Mouse (Mus musculus) adipocyte (in vitro differentiated cells): ENCODE measurements at regions not wholly inside any gene's neighbourhood (a gene's known extent, or its start where the extent isn't known, plus 50 kb on each side); places are given as distances from the start of the nearest gene placed in this dataset.
A peak's percentile ranks its signal among the peaks of the same experiment; 100 is the strongest.
"Not testable (repeated sequence)": the region's sequence is repeated elsewhere in the genome, so short reads cannot be mapped to it uniquely, and the experiment has no call there.

Source experiments
- DNase-seq: peaks from one replicate; pipeline ENCODE4 v3.0.0-alpha.2; 2016; ENCODE audit warnings: low spot score

DNA sequence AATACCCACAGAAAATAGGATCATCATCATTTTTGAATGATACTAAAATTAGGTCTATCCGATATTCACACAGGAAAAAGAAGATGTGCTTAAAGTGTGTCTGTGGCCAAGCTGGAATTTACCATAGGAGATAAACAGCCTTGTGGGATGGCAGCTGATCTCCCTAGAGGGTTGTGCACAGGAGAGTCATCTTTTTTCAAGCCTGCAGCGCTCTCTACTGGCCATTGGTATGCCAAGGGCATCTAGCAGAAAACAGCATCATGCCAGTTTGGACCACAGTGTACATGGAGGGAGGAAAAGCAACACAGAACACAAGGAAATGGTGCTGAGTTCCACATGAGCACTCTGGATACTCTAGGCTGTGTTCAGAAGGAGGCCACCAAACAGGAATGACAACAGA lies 74.1 kb upstream of the Diaph3 start:
- peak; percentile 59 for DNase-seq

DNA sequence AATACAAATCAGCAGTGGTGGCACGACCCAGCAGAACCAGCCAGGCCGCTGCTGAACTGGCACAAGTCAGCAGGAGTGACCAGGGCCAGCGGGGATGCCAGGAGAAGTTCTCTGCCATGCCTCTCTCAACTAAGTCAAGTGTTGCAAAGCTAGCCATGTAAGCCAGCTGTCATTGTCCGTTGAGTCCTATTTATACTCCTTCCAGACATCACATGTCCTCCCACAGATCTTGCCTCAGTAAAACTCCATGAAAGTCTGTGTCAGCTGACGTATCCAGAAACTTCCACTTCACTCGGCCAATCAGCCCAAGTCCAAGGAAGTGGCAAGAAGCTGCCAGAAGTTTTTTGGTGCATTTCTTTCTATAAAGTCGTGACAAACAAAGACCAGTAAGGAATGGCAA lies 76.0 kb upstream of the Diaph3 start:
- no peak for DNase-seq

DNA sequence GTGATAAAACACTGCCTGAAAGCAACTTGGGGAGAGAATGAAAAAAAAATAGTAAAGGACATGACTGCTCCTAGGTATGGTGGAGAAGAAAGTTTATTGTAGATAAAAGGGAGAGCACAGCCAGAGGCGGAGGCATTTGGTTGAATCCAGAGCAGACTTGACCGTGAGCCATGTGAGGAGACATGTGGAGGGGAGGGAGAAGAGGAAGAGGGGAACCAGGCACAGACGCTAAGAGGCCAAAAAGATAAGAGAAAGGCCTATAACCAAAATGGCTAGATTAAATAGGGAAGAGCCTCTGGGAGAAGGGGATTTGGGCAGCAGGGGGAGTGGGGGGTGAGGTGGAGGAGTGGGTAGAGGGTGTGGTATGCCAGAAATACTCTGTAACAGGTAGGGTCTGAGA lies 78.9 kb upstream of the Diaph3 start:
- DNase-seq = no peak

DNA sequence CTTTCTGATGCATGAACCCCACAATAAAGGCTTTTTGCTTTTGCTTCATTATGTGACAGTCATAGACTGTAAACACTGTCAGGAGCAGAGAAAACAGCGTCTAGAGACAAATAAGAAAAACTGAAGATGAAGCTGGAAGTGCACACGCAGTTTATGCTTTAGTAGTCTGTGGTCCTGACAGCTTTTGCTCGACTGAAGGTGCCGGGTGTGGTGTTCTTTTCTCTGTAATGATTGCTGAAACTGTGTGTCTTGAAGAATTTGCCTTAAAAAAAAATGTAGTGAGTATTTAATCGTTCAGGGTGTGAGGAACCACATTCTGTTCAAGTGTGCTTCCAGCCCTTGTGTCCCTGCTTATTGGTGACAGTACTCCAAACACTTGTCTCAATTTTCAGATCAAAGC lies 83.8 kb upstream of the Diaph3 start:
- no peak for DNase-seq

DNA sequence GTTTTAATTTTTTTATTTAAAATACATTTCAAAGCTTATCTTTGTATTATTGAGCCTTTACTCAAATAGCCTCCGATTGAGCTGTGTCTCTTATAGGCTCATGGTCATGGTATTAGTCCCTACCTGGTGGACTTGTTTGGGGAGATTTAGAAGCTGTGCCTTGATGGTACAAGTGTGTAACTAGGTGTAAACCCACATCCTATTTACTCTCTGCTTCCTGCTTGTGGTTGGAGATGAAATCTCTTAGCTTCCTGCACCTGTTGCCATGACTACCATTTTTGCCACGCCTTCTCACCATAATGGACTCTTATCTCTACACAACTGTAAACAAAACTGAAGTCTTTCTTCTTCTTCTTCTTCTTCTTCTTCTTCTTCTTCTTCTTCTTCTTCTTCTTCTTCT lies 108.2 kb upstream of the Diaph3 start:
- DNase-seq = no peak

DNA sequence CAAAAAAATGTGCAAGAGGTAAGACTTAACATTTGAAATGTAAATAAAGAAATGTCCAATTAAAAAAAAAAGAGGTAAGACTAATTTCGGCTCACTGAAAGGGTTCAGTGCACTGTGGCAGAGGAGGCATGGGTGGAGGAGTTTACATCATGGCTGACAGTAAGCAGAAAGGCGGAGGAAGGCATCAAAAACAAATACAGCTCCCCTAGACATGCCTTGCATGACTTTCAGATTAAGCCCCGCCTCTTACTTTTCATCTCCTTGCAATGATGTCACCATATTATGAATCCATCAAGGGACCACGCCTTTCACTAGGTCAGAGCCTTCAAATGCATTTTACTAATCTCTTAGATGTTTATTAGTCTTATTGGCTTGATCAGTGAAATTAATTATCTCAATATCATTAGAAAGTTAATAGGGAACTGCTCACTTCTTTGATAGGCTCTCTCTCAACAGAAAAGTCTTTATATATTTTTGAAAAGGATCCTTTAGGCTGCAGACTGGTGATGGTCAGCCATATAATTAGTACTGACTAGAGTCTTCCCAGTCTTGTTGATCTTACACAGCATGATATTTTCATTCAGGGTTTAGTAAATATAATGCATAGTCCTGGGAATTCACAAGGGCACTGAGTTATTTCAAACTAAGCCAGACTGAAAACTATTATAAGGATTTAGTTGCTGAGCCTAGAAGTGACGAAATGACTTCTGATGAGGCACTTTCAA lies 114.6 kb upstream of the Diaph3 start:
- DNase-seq = no peak

DNA sequence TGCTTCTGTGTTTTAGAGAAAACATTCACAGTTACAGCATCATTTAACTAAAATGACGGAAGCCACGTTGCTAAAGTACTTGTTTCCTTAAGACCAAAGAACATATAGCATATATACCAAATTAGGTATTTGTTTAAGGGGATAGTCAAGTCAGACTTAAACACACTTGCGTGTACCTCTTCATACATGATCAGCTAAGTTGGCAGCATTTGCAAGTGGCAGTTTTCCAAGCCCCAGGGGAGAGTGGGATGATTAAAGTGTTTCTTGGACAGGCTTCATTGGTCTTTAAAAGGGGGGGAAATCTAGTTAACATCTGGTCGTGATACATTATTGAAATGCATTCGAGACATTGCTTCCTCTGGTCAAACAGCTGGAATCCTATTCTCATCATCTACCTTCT lies 120.7 kb upstream of the Diaph3 start:
- DNase-seq = no peak

DNA sequence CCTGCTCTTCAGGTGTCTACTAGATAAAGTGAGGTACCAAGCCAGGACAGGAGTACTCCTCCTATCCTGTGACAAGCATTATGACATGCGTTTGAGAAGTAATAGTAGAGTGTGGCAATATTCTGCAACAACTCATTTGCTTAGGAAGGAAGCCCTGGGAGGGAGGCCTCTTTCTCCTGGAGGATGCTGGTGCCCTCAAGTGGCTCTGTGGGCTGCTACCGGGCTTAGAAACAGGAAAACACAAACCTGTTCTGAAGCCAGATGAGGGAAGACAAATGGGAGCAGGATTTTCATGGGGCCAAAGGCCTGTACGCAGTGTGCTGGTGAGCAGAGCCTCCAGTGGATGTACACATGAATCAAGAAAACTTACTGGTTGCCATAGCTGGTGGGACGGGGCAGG lies 123.8 kb upstream of the Diaph3 start:
- DNase-seq = no peak

DNA sequence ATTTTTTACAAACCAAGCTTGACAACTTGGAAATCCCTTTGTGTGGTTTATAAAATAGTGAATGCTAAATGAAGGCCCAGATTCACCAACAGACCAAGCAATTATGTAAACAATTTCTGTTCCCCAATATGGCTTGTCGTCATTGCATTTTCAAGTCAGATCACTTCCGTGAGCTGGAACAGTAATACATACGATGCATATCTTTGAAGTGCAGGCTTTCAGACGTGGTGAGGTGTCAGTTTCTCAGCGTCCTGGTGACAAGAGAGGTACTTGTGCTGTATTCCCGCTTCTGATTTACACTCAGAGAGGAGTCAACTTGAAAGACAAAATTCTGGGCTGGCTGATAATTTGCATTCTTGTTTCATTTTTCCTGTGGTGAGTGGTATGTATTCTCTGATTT lies 125.3 kb upstream of the Diaph3 start:
- DNase-seq = no peak

DNA sequence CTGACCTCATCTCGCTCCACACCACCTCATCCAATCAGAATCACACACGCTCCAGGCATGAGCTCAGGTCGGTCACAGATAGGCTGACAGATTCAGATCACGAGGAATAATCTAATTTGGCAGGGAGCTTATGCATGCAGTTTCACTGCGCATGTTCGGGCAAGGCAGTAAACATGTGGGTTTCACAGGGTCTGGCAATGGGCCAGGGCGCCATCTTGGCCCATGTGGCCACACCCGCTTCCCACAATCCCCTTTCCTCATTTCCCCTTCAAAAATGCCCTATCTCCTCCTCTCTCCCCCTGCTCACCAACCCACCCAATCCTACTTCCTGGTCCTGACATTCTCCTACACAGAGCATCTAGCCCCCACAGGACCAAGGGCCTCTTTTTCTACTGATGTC lies 127.2 kb upstream of the Tdrd3 start:
- not testable (repeated sequence) for DNase-seq

DNA sequence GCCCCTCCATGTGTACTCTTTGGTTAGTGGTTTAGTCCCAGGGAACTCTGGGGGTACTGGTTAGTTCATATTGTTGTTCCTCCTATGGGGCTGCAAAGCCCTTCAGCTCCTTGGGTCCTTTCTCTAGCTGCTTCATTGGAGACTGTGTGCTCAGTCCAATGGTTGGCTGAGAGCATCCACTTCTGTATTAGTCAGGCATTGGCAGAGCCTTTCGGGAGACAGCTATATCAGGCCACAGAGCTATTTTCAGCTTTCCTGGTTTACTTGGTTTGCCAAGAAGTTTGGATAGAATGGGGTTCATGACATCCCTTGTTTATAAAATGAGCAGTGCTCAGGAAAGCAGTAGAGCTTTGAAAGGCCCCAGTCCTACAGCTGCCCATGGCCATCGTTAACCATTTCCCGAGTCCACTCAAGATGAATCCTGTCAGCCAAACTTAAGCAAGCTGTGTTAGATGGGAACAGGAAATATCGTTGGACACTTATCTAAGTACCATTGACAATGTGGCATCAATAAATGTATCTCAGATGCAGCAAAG lies 126.7 kb upstream of the Tdrd3 start:
- no peak for DNase-seq

DNA sequence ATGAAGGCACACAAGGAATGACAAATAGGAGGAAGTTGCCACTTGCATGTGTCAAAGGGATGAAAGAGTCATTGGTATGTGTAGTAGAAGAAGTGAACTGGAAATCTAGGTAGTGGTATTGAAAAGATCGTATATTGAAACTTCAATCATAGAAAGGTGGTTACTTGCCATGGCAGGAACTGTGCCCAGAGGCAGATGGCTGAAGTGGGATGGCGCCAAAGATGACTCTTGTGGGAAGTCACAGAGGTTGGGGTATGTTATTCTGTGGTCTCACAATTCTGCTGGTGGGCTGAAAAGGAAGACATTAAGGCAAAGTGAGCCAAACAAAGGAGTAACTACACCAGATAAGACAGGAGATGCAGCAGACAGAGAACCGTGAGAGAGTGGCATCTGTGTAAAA lies 121.2 kb upstream of the Tdrd3 start:
- DNase-seq = no peak

DNA sequence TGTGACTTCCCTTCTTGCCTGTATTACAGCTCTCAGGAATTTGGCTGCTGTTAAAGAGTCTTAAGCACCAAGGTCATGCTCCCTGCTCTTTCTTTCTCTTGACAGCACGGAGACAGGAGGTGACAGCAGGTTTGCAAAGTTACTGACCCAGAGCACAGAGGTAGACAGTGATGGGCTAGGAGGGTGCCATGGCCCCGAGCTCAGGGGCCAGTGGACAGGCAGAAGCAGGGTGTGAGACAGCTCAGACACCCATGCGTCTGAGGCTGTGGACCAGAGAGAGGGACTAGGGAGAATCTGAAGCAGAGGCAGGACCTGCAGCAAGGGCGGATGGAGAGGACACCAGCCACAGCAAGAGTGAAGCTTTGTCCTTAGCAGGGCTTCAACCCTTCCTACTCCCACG lies 119.3 kb upstream of the Tdrd3 start:
- DNase-seq = no peak

DNA sequence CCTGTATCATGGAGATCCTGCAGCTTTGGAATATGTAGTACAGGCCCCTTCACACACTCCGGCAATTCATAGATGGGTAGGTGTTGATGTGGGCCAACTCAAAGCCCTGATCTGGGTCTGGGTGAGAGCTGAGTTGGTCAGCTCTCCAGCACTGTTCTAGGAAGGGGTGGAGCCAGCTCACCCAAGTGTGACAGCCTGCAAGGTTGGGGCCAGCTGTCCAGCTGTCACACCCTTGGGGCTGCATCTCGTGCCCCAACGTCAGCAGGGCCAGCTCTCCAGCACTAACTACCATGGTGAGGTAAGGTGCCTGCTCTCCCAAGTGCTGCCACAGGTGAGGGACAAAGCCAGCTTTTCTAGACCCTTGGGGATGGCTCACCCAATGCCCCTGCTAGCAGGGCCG lies 115.6 kb upstream of the Tdrd3 start:
- no peak for DNase-seq

DNA sequence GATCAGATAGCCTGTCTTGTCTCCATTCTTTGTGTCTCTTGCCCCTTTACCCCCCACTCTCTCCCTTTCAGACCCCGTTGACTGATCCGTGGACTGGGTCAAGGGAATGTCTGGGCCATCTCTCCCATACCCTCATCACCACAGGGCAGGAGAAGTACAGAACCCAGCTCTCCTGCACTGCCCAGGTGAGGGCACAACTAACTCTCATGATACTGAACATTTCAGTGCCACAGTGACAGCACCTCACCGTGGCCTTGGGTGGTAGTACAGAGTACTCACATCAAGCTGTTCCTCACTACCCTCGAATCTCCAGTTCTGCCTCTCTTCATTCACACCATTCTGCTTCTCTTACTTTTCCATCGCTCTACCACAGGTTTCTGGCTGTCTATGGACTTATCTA lies 114.9 kb upstream of the Tdrd3 start:
- DNase-seq = no peak

DNA sequence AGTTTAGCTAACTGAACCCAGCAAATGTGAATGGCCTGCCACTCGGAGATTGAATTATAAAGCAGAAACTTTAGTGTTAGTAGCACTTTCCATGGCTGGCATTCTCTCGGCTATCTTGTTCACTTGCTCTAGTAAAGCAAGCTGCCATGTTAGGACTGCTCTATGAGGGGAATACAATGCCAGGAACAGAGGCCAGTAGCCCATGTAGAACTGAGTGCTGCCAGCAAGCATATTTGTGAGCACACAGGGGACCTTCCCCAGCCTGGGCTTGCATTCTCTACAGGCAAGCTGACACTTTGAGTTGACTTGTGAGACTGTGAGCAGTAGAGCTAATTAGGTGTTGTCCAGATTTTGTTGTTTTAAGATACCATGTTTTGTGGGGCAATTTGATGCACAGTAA lies 111.0 kb upstream of the Tdrd3 start:
- DNase-seq = no peak

DNA sequence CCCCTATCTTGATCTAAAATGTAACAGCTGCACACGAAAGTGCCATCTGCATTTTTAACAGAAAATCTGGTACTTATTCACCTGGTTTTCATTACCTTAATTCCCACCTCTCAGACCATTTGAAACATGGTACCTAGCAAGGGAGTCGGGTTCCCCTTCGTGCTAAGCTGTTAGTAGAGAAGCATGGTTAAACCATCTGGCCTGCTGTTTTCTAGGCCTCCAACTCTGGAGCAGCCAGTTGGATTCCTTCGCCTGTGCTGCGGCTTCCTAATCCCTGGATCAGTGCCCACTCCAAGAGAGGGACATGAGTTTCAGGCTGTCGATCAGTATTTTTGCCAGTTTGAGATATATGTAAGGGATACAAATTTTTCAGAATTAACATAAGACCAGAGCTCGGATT lies 110.4 kb upstream of the Tdrd3 start:
- no peak for DNase-seq

DNA sequence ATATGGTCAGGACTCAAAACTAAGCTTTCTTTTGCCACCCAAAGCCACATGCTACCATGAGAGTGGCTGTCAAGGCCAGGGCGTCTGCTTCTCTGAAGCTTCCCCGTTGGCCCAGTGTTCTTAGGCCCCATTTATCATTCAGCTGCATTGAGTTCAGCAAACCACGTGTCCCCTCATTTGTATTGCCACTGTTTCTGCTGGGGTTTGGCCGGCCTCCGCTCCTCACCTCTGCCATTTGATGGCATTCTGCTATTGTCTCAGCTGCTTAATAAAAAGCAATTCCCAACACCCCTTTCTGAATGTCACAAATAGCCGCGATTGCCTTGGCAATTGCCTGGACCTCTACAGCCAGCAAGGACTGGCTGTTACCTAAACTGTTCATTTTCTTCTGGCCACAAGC lies 108.4 kb upstream of the Tdrd3 start:
- DNase-seq = no peak

DNA sequence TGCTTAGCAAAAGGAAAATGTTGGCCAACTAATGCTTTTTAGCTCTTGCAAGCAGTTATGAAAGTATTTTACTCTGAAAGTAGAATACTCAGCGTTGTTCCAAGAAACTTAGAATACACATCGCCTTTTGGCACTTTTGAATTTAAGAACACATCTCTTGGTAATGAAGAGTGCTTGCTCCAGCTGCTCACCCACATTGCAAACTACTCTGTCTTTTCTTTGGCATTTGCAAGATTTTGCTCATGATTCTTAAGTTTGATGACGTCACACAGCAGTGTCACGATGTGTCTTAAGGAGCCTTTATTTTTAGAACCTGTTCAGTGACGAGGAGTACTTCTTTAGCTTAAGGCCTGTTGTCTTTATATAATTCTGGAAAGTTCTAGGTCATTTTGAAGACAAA lies 104.1 kb upstream of the Tdrd3 start:
- DNase-seq = no peak

DNA sequence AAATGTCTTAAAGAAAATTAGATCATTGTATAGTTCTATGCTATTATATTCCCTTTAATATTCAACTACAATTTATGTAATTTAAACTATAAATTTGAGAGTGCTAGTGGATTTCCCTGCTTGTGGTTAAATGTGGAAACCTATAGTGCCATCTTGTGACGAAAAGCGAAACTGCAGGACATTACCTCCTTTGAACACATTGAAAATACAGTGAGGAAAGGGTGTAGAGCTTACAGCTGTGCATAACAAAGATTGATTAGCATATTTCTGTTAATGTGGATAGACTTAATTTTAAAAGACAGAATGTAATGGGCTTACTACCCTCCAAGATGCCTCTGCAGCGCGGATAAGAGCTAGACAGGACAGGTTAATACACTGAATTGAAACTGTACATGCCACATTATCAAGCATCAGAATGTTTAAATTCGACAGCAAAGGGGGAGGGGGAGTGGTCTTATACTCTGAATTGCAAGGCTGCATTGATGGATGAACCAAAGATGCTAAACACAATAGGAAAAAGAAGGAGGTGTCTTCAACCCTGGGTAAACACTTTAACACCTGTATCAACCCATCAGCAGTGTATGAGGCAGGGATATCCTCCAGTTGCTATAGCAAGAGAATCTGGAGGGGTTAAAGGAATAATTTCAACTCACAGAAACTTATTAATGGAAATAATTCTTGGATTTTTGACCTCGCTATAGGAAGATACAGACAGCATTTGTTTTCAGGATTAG lies 101.3 kb upstream of the Tdrd3 start:
- peak; percentile 77 for DNase-seq

DNA sequence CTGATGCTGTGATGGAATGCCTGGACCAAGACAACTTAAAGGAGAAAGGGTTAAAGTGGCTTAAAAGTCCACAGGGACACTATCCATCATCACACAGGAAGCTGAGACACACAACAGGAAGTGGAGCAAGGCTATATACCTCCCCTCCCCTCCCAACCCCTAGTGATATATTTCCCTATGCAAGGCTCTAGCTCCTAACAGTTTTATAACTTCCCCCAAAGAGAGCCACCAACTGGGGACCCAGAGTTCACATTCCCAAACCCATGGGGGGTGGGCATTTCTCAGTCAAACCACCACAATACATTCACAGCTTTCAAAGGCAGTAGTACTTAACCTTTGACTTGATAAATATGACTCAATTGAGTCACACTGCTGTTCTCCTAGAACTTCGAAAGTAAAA lies 88.6 kb upstream of the Tdrd3 start:
- DNase-seq = no peak

DNA sequence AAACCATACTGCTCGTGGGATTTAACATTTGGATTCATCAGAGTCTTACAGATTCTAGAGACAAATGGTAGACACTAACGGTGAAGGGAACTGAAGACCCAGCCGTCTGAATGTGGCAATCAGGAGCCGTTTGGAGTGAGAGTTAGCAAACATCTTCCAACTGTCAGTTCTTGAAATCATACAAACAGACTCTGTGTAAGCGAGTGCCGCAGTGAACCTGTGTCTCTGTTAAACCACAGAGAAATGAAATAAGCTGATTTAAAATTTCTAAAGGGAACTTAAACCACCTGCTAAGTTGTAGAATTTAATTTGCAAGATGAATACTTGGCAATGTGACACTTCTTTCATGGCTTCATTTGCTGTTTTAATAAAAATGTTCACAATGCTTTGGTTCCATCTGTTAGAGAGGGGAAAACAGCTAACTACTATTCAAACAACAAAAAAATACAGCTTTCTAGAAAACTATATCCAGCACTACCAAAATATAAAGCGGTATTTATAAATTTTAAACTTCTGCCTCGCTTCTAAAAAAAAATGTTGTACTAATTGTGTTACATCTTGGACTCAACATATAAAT lies 78.4 kb upstream of the Tdrd3 start:
- no peak for DNase-seq

DNA sequence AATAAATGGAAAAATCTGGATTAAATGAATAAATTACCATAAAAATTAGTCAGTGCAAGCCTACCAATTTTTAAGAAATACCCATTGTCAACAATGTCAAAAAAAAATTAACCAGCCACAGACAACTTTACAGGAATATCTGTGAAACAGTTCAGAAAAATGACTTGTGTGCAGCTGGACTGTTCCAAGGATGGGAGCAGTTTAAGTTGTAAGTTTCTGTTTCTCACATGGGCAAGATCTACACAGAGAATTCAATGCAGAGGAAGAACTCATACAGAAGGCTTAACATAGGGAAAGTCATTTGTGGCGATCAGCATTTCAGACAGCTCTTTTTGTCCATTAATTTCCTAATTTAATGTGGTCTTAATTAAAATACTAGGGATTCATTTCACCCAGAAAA lies 71.9 kb upstream of the Tdrd3 start:
- DNase-seq = no peak
